Mouse (Mus musculus): ENCODE measurements around the gene Tspan12.

Tspan12 gene

DNA sequence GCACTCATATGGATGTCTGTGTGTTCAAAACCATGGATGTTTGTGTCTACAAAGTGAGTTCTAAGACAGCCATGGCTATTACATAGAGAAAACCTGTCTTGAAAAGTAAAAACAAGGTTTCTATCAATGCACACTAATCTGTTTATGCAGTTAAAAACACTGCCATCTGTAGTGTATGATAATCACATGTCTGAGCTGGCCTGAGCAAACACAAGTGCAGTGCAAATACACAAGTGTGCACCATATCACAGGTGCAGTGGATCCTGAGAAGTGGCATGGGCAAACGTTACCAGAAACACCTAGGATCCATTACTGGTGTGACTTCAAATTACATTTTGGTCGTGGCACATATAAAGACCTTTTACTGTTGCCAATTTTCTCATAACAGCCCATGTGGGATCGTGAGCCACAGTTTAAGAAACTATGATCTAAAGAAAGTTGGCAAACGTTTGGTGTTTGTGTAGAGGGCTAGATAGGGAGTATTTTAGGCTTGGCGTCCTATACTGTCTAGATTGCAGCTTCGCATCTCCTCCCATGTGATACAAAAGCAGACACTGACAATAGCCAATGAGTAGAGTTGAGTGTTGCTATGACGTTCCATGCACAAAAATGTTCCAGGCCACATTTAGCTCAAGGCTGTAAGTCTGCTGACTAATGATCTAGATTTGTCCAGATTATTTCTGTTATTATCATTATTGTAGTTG is 78.0 kb downstream of the Tspan12 start:
- no peak for DNase-seq (ENCODE audit: inconsistent ontology term)

DNA sequence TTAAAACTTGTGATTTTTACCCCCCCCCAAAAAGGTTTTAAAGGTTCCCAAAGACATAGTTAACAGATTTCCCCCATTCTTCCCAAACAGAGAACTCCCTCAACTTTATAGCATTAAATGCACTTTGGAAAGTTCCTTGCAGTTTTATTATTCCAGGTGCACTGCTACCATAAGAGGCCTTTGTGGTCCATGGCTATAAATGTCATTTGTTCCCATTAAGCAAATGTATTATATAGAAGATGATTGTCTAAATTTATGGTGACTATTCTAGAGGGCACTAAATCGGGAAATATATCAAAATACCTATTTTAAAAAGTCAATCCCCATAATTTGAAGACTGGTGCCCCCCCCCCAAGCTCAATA is 82.9 kb downstream of the Tspan12 start:
- DNase-seq (ENCODE audit: inconsistent ontology term): no peak

DNA sequence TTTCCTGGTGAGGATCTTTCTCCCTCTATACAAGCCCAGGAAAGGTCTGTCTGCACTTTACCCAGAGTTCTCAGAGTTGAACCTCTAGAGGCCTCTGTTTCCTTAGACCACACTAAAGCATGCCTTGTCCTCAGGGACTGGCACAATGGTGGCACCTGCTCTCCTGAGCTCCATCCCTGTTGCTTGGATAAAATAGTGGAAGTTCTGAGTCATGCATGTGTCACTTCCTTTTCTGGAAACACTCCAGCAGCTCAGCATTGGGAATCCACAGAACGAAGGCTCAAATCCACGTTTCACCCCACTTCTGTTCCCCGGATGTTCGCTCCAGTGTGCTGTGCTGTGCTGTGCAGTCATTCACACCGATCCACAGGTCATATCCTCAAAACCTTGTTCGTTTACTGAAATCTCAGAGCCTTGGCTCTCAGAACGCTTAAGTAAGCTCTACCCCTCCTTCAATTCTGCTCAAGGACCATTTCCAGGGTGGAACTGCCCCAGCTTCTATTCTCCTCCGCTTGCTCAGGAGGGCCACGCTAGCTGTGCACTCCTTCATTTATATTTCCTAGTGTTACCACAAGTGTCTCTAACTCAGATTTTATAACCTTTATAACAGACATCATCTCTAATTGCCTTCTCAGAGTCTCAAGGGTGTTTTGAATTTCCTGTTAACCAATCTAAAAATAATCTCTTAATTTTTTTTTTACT is 83.4 kb downstream of the Tspan12 start:
- DNase-seq (ENCODE audit: inconsistent ontology term): peak; percentile 66

DNA sequence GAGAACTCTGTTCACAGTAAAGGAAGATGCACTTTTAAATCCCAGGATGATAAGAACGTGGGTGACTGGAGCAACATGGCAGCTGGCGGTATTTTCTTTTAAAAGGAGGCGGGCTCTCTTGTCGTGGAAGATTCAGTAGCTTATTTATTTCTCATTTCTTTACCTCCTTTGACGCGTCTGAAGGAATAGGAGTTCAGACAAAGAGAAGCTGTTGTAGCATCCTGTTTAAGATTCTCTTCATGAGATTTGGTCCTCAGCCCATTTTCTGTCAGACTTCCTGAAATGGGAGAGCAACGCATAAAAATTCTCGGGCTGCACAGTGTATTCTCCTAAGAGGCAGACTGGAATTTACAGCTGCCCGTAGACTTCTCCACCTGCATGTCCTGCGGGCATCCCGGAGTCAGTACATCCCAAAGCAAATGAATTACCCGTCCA is 84.5 kb downstream of the Tspan12 start:
- DNase-seq (ENCODE audit: inconsistent ontology term): no peak

DNA sequence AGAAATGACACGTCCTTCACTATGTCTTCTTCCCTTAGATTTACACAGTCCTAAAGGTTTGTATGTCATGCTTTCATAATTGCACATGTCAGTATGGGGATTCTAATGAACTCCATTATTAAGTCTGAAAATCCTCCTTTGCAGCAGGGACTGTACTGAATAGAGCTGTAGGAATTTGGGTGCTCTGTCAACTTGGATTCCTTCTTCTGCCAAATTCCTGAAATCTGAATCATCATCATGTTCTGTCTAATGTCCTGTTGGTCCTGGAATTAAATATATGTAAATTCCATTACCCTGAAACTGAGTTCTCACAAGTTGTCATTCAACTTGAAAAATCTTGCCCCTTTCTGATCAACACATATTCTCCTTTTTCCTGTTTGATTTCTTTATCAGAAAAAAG is 104.8 kb downstream of the Tspan12 start:
- peak; percentile 85 for DNase-seq (ENCODE audit: inconsistent ontology term)

DNA sequence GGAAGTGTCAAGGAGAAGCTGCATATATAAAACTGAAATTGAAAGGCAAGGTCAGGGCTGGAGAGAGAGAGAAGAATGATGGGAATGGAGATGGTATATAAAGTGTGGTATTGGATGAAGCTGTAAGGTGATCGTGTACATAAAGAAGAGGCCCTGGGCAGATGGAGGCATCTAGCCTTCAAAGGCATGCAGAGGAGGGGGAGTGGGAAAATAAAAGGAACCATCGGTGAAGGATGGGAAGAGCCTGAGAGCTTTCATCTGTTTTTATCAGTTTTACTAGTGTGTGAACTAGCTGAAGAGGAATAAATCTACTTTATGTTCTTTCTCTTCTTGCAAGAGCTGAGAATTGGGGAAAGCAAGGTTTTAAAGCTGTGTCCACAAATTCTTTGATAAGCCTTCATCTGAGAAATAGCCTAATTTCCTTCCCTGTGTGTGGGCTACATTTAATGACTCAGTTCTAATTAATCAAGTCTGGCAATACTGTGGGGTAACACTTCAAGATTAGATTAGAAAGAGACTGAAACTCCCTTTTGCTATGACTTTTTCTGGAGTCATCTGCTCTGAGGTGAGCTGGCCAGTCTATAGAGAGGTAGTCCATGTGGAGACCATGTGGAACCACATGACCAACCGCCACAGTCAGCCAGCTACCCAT is 107.6 kb downstream of the Tspan12 start:
- no peak for DNase-seq (ENCODE audit: inconsistent ontology term)

DNA sequence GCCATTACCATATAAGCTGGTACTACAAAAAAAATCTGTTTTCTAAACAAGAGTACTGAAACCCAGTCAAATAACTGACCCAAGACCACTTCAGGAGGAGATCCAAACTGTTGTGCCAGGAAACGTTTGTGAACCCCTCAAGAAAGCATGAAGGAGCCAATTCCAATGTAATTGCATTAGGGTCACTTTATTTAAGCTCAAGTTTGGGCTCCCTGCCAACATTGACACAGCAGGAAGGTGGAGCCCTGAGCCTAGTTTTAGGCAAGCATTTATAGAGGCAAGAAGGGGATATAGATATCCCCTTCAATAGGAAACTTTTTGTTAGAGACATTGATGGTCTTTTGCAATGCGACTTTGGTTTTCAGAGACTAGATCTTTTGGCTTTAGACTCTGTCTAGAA is 111.7 kb downstream of the Tspan12 start:
- DNase-seq (ENCODE audit: inconsistent ontology term): no peak

DNA sequence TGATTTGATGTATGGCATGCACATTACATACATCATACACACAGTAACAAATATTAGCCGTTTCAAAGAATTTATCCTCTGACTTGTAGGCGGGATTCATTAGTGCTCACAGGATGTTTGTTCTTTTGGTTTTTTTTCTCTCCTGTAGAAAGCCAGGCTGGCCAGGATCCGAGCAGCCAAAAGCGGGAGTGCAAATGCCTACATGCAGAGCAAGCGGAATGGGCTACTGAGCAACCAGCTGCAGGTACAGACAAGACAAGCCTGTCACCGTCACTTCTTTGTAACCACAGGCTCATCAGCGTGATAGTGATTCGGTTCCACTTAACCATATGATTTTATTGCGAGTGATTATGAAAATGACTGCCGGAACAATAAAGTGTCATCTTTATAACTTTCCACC is 130.1 kb downstream of the Tspan12 start:
- no peak for DNase-seq (ENCODE audit: inconsistent ontology term)

All from Muller cell, postnatal 12 days (primary cell).